Mouse (Mus musculus) liver, adult (tissue): Measurements from ENCODE around the gene Hist1h3e.

Experiments used
- GATA4 ChIP-seq: IDR thresholded peaks from 2 replicates; pipeline ENCODE4 v1.6.1; 2014; ENCODE audit warnings: mild to moderate bottlenecking, low read length; ENCODE audit not compliant: insufficient replicate concordance

The Hist1h3e gene

GRCm38 (mm10) chr13:23515281-23515680 lies 46.9 kb downstream of the Hist1h3e start:
- TF ChIP-seq GATA4 = no peak

- TF ChIP-seq GATA4 = no peak
Observed at GRCm38 (mm10) chr13:23513517-23513916, 48.7 kb downstream of the Hist1h3e start.
